Mouse (Mus musculus) Patski (cell line): ENCODE measurements around the gene Sigirr. TPM values are rescaled to one million over a fixed set of nuclear protein-coding genes. Genes with fewer than 3 reads are reported as not detected.
A peak's percentile ranks its signal among the peaks of the same experiment; 100 is the strongest.

Experiments
- ATAC-seq: fragments of 100-300 bp; one replicate; pipeline ENCODE4 v1.8.0; 2021
- CTCF ChIA-PET: fragments of 350-600 bp; sonication (Branson Sonifier 250); formaldehyde crosslinking; loops from one replicate; lab custom pipeline; 2022; ENCODE audit warnings: inconsistent platforms; lab: Charles Lee
- POLR2A ChIA-PET: fragments of 350-600 bp; sonication (Branson Sonifier 250); formaldehyde crosslinking; loops from one replicate; lab custom pipeline; 2022; ENCODE audit warnings: antibody characterized with exemption, inconsistent platforms; lab: Charles Lee
- DNase-seq: peaks from one replicate; pipeline ENCODE4 v3.0.0-alpha.2; 2011; ENCODE audit warnings: low read depth, low spot score
- H3K27me3 ChIP-seq: fragments of 371-371 bp; one replicate; pipeline ENCODE4 v1.5.1; 2021
- CTCF ChIP-seq: fragments of 100-300 bp; IDR thresholded peaks from one replicate; pipeline ENCODE4 v1.5.1; 2021
- in situ Hi-C: fragments of 300-500 bp; cut with MboI; formaldehyde crosslinking; loops from 3 replicates; pipeline ENCODE4 v1.11.1; 2018; ENCODE audit warnings: low pct_unique_long_range_greater_than_20kb, mixed read lengths
- polyA plus RNA-seq: library from polyadenylated mRNA; unstranded; gene quantifications from one replicate; pipeline ENCODE4 v1.2.3, GENCODE M21; 2021

Sigirr gene
- polyA plus RNA-seq, 1 experiment from 2014 or later: 7.6 TPM

GRCm38 (mm10) chr7:141078876-141079275 is 21.5 kb downstream of the Sigirr start:
- peak; percentile 36 for ATAC-seq
- no peak for TF ChIP-seq CTCF
- DNase-seq: no peak
- ChIA-PET CTCF (interaction anchor here (2.0 kb wide), 1 partner anchor 9 kb away, joined by 7 read pairs; no protein-coding TSS in a partner anchor), POLR2A (no interaction called here)
- no peaks in the 10 kb centered on the region for H3K27me3 ChIP-seq
- in situ Hi-C loops: no loop called here

DNA sequence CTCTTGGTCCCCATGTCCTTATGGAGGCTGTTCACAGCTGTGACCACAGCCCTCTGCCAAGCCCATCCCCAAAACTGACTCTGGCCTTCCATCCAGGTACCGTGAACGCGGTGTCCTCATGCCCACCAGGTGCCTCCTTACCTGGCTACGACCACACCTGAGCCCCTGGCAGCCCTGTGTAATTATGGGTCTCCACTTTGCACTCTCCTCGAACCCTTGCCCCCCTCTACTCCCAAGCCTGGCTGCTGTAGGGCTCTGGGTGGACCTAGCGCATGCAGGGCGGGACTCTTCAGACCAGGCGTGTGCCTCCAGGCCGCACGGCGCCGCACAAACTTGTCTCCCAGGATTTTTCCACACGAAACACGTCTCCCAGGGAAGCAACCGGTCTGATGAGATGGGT is 22.5 kb downstream of the Sigirr start, which contains the start of gene Pkp3:
Gene Pkp3, plus strand, starts transcription at position 378 of the 400 bp plus-strand sequence.
- ATAC-seq: no peak

DNA sequence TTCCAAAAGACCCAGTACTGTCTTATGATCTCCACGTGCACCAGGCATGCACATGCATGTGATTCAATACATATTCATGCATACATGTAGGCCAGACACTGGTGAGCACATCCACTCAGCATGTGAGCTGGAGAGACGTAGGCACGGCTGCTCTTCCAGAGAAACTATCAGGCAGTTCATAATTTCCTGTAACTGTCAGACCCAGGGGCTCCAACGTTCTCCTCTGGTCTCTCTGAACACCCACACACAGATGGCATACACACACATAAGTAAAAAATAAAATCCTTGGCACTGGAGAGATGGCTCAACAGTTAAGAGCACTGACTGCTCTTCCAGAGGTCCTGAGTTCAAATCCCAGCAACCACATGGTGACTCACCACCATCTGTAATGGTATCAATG is 26.6 kb downstream of the Sigirr start:
- no peak for TF ChIP-seq CTCF
- H3K27me3 ChIP-seq: no peaks in the 10 kb centered on the region
- no peak for DNase-seq
- no peak for ATAC-seq
- in situ Hi-C loops: no loop called here
- ChIA-PET POLR2A (no interaction called here), CTCF (interaction anchor here (0.9 to 1.9 kb wide), 3 partner anchors 8 to 103 kb away, joined by 3 to 4 read pairs (median 3); no protein-coding TSS in a partner anchor)

More for the DNA sequence above, 22.5 kb downstream of the Sigirr start, which contains the start of gene Pkp3:
- H3K27me3 ChIP-seq: no peaks in the 10 kb centered on the region
- in situ Hi-C loops: no loop called here
- ChIA-PET POLR2A (no interaction called here), CTCF (interaction anchor here (2.0 kb wide), 1 partner anchor 8 kb away, joined by 7 read pairs; no protein-coding TSS in a partner anchor)
- no peak for TF ChIP-seq CTCF
- DNase-seq: no peak

DNA sequence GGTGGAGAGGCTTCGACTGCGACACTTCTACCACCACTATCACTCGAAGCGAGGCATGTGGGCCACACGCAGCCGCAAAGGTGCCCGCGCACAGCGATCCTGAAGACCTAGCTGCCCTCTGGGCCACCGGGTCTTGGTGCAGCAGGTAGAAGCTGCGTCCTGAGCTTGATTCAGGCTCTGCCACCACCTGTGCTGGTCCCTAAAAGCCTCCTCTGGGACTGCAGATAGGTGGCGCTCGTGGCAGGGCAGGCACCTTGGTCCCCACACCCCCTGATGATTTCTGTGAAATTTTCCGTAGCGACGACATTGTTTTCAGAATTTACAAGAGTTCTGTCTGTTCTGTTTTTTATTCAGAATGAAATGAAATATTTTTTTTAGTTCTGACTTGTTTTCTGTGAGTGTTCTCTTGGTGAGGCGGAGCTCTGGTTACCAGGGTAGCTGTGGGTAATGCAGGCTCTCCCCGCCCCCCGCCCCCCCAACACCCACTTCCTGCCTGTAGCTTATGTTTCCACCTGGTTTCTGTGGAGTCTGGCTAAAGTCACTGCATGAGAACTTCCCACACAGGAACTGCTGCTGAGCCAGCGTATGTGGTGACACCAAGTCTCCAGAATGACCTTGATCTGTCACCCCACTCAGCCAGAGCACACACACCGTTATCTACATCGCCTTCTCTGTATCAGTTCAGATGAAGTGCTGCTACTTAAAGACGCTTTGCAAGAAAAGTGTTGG is 28.2 kb downstream of the Sigirr start:
- DNase-seq (no peak), ATAC-seq (no peak)
- ChIA-PET POLR2A (interaction anchor here (0.8 kb wide), 1 partner anchor 24 kb away, joined by 3 read pairs; no protein-coding TSS in a partner anchor), CTCF (interaction anchor here (0.7 to 1.9 kb wide), 6 partner anchors 11 to 163 kb away, joined by 3 to 5 read pairs (median 3); no protein-coding TSS in a partner anchor)
- peaks cover 4% of the 10 kb centered on the region for H3K27me3 ChIP-seq
- in situ Hi-C loops: no loop called here
- no peak for TF ChIP-seq CTCF

- peak; percentile 22 for ATAC-seq
Observed at GRCm38 (mm10) chr7:141070058-141070862, 30.1 kb downstream of the Sigirr start.

DNA sequence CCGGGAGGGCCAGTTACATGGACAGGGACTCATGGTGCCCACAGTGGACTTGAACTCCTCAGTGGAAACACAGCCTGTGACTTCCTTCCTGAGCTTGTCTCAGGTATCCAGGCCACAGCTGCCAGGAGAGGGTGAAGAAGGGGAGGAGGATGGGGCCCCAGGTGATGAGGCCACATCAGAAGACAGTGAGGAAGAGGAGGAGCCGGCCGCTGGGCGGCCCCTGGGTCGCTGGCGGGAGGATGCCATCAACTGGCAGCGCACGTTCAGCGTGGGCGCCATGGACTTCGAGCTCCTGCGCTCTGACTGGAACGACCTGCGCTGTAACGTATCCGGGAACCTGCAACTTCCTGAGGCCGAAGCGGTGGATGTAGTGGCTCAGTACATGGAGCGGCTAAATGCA is 32.0 kb downstream of the Sigirr start:
- in situ Hi-C loops: no loop called here
- ATAC-seq (no peak), DNase-seq (no peak)
- H3K27me3 ChIP-seq: peaks cover 4% of the 10 kb centered on the region
- POLR2A ChIA-PET: no interaction called here
- CTCF ChIA-PET: interaction anchor here (1.2 kb wide), 1 partner anchor 19 kb away, joined by 6 read pairs; no protein-coding TSS in a partner anchor
- TF ChIP-seq CTCF: no peak

More at GRCm38 (mm10) chr7:141070058-141070862, 30.1 kb downstream of the Sigirr start:
- ChIA-PET POLR2A (interaction anchor here (0.6 to 1.5 kb wide), 3 partner anchors 14 to 123 kb away, joined by 3 to 7 read pairs (median 3); no protein-coding TSS in a partner anchor), CTCF (interaction anchor here (0.7 to 2.0 kb wide), 15 partner anchors 9 to 118 kb away, joined by 3 to 9 read pairs (median 4); partner anchors contain the start of genes B4galnt4, Pkp3 and Rnh1)
- TF ChIP-seq CTCF: no peak
- H3K27me3 ChIP-seq: peaks cover 4% of the 10 kb centered on the region
- in situ Hi-C loops: no loop called here
- no peak for DNase-seq

DNA sequence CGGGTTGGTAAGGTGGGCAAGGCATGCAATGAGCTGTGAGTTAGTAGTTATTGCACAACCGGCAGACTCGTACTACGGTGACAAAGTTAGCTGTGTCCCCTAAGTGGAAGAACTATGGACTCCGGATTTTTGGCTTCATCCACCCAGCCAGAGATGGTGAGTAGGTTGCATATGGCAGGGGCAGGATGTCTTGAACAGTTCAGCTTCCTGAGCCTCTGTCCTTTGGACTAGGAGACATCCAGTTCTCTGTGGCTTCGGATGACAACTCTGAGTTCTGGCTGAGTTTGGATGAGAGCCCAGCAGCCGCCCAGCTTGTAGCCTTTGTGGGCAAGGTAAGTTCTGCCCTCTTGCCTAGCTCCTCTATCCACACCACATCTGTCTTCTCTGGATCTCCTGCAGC is 35.8 kb downstream of the Sigirr start:
- CTCF ChIA-PET: interaction anchor here (1.2 kb wide), 1 partner anchor 16 kb away, joined by 3 read pairs; no protein-coding TSS in a partner anchor
- H3K27me3 ChIP-seq: peaks cover 4% of the 10 kb centered on the region
- ATAC-seq: no peak
- in situ Hi-C loops: no loop called here
- no peak for DNase-seq
- TF ChIP-seq CTCF: no peak
- POLR2A ChIA-PET: interaction anchor here (0.5 kb wide), 1 partner anchor 32 kb away, joined by 3 read pairs; no protein-coding TSS in a partner anchor

- peaks cover 4% of the 10 kb centered on the region for H3K27me3 ChIP-seq
- DNase-seq (no peak), ATAC-seq (no peak)
- POLR2A ChIA-PET: interaction anchor here (0.5 kb wide), 1 partner anchor 32 kb away, joined by 3 read pairs; no protein-coding TSS in a partner anchor
- CTCF ChIA-PET: interaction anchor here (1.2 kb wide), 1 partner anchor 15 kb away, joined by 3 read pairs; no protein-coding TSS in a partner anchor
- in situ Hi-C loops: no loop called here
- no peak for TF ChIP-seq CTCF
Observed at GRCm38 (mm10) chr7:141064175-141064574, 36.2 kb downstream of the Sigirr start.

DNA sequence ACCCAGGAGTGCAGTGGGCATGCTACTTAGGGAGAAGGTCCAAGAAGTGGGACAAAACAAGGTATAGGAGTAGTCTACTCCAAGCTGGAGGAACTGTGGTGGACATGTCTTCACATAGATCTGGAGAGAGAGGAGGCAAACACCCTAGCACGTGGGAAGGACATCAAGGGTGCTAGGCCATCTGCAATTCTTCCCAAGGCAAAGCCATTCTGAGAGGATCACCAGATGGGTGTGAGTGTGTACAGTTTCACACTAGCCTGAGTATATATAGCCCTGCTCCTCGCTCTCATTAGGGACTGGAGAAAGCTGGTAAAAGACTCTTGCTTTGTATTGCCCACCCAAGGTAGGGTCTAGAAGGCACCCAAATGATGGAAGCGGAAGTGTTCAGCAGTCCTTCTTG is 37.0 kb downstream of the Sigirr start:
- ATAC-seq: no peak
- DNase-seq: no peak
- in situ Hi-C loops: no loop called here
- H3K27me3 ChIP-seq: peaks cover under 1% of the 10 kb centered on the region
- ChIA-PET POLR2A (no interaction called here), CTCF (no interaction called here)
- TF ChIP-seq CTCF: no peak

DNA sequence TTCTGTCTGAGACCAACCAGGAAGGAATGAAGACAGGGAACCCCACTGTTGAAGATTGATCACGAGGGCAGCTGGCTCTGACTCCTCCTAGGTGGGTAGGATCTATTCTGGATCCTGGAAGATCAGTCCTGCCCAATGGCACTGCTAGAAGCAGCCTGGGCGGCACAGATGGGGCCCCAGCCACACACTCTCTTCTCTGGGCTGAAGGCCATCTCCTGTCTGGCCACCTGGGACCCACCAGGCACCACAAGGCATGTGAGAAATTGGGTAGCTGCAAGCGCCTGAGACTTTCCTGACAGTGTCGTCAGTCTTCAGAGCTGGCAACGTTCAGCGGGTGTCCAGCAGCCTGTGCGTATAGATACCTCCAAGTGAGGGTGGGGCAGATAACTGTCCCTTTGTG is 37.8 kb downstream of the Sigirr start:
- in situ Hi-C loops: no loop called here
- POLR2A ChIA-PET: no interaction called here
- ATAC-seq (no peak), DNase-seq (no peak)
- H3K27me3 ChIP-seq: no peaks in the 10 kb centered on the region
- CTCF ChIA-PET: interaction anchor here (1.6 kb wide), 1 partner anchor 14 kb away, joined by 3 read pairs; no protein-coding TSS in a partner anchor
- TF ChIP-seq CTCF: no peak
